Mouse (Mus musculus): ENCODE measurements around the gene Tnfrsf25. TPM values are rescaled to one million over a fixed set of nuclear protein-coding genes. Genes with fewer than 3 reads are reported as not detected.
A peak's percentile ranks its signal among the peaks of the same experiment; 100 is the strongest.

Tnfrsf25 gene
- polyA plus RNA-seq, 1 experiment from 2014 or later: 1.2 TPM

GRCm38 (mm10) chr4:152112329-152112728, 3.4 kb upstream of the Tnfrsf25 start:
- H3K4me1 ChIP-seq (replicated peaks; ENCODE audit: control insufficient read depth, insufficient read depth, low read length): no peaks in the 10 kb centered on the region; the same call in 1 of the 2 replicates
- no peak overlapping the region for H3K4me2 ChIP-seq (replicated peaks; ENCODE audit: low read depth)
- H3K4me3 ChIP-seq (ENCODE audit: low read depth, low read length): no peak overlapping the region
- TF ChIP-seq CTCF (IDR thresholded peaks at IDR 0.05; ENCODE audit: low read depth): no peak
- H3K9me3 ChIP-seq (ENCODE audit: control insufficient read depth): no peaks in the 10 kb centered on the region
- no peak for ATAC-seq
- no peak overlapping the region for H3K9ac ChIP-seq (ENCODE audit: low read depth, low read length)
- H3K27me3 ChIP-seq (replicated peaks; ENCODE audit: control insufficient read depth, insufficient read depth, low read length): peaks cover 5% of the 10 kb centered on the region; the same call in 1 of the 2 replicates
- WGBS: 70% methylated on average over 9 of the region's 9 CpGs
- no peak overlapping the region for H3K27ac ChIP-seq (ENCODE audit: low read depth, low read length)
- H3K36me3 ChIP-seq (ENCODE audit: control insufficient read depth, insufficient read depth): peaks cover 63% of the 10 kb centered on the region

DNA sequence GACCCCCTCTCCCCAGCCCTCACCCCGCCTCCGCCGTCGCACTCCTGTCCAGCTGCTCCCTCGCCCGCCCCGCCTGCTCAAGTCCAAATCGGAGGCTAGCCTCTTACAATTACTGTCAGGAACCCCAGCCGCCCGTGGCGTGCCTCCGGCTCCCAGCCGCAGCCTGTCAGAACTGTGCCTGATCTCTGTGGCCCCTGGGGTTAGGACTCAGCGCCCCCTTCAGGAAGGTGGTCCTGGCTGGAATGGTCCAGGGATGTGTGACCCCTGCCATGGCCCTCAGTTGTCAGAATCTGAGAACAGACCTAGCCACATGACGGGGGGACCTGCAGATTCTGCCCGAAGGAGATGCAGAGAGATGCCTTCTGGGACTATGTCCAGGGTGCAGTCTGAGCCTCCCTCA, 1.7 kb upstream of the Tnfrsf25 start:
- H3K4me1 ChIP-seq (replicated peaks; ENCODE audit: control insufficient read depth, insufficient read depth, low read length): no peaks in the 10 kb centered on the region
- H3K4me2 ChIP-seq (replicated peaks; ENCODE audit: low read depth): no peak overlapping the region
- ATAC-seq: no peak
- peaks cover 55% of the 10 kb centered on the region for H3K36me3 ChIP-seq (ENCODE audit: control insufficient read depth, insufficient read depth)
- no peak overlapping the region for H3K27ac ChIP-seq (ENCODE audit: low read depth, low read length)
- H3K9me3 ChIP-seq (ENCODE audit: control insufficient read depth): no peaks in the 10 kb centered on the region
- no peak overlapping the region for H3K9ac ChIP-seq (ENCODE audit: low read depth, low read length)
- 84% methylated on average over 16 of the region's 16 CpGs for WGBS
- no peak overlapping the region for H3K4me3 ChIP-seq (ENCODE audit: low read depth, low read length)
- peaks cover 22% of the 10 kb centered on the region for H3K27me3 ChIP-seq (replicated peaks; ENCODE audit: control insufficient read depth, insufficient read depth, low read length)
- peak; percentile 30; the same call in 1 of the 2 replicates for TF ChIP-seq CTCF (IDR thresholded peaks at IDR 0.05; ENCODE audit: low read depth)

- WGBS: 41% methylated on average over 9 of the region's 9 CpGs
- ATAC-seq: no peak
- peaks cover 52% of the 10 kb centered on the region for H3K27me3 ChIP-seq (replicated peaks; ENCODE audit: control insufficient read depth, insufficient read depth, low read length)
- no peak overlapping the region for H3K4me2 ChIP-seq (replicated peaks; ENCODE audit: low read depth)
- H3K36me3 ChIP-seq (ENCODE audit: control insufficient read depth, insufficient read depth): peaks cover 26% of the 10 kb centered on the region
- no peaks in the 10 kb centered on the region for H3K9me3 ChIP-seq (ENCODE audit: control insufficient read depth)
- no peak overlapping the region for H3K4me3 ChIP-seq (ENCODE audit: low read depth, low read length)
- no peak for TF ChIP-seq CTCF (IDR thresholded peaks at IDR 0.05; ENCODE audit: low read depth)
- no peak overlapping the region for H3K9ac ChIP-seq (ENCODE audit: low read depth, low read length)
- no peak overlapping the region for H3K27ac ChIP-seq (ENCODE audit: low read depth, low read length)
- no peaks in the 10 kb centered on the region for H3K4me1 ChIP-seq (replicated peaks; ENCODE audit: control insufficient read depth, insufficient read depth, low read length)
Measured at GRCm38 (mm10) chr4:152117538-152117937, 1.8 kb downstream of the Tnfrsf25 start.

DNA sequence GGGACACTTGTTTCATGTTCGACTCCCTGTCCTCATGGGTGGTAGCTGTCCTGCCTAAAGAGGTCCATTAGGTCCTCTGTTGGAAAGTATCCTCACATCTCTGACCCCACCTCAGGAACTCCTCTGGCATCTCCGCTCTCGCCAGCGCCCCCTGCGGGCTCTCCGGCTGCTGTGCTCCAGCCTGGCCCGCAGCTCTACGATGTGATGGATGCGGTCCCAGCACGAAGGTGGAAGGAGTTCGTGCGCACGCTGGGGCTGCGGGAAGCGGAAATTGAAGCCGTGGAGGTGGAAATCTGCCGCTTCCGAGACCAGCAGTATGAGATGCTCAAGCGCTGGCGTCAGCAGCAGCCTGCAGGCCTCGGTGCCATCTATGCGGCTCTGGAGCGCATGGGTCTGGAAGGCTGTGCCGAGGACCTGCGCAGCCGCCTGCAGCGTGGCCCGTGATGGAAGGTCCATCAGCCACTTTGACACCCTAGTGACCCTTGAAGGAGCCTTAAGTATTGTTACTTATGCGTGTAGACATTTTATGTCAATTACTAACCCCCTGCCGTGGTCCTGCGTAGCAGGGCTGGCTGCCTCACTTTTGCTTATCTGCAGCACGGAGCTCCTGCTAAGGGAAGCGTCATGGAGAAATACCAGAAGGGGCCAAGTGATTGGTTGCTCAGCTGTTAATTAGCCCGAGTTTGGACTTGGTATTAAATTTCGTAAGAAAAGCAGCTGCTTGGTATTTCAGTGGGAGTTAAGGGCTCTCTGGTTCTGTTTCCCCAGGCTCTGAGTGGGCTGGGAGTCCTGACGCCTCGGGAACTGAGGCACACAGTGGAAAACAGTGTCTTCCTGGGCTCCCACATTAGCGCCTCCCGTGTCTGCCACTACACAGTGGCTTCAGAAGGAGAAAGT, 3.9 kb downstream of the Tnfrsf25 start:
- no peaks in the 10 kb centered on the region for H3K4me1 ChIP-seq (replicated peaks; ENCODE audit: control insufficient read depth, insufficient read depth, low read length)
- peaks cover 11% of the 10 kb centered on the region; the same call in 1 of the 2 replicates for H3K36me3 ChIP-seq (ENCODE audit: control insufficient read depth, insufficient read depth)
- no peak for ATAC-seq
- no peak overlapping the region for H3K9ac ChIP-seq (ENCODE audit: low read depth, low read length)
- no peaks in the 10 kb centered on the region for H3K9me3 ChIP-seq (ENCODE audit: control insufficient read depth)
- no peak overlapping the region for H3K4me3 ChIP-seq (ENCODE audit: low read depth, low read length)
- H3K4me2 ChIP-seq (replicated peaks; ENCODE audit: low read depth): no peak overlapping the region; the same call in 1 of the 2 replicates
- H3K27ac ChIP-seq (ENCODE audit: low read depth, low read length): no peak overlapping the region
- WGBS: 12% methylated on average over 39 of the region's 39 CpGs
- TF ChIP-seq CTCF (IDR thresholded peaks at IDR 0.05; ENCODE audit: low read depth): peak; percentile 77
- peaks cover 58% of the 10 kb centered on the region for H3K27me3 ChIP-seq (replicated peaks; ENCODE audit: control insufficient read depth, insufficient read depth, low read length)

DNA sequence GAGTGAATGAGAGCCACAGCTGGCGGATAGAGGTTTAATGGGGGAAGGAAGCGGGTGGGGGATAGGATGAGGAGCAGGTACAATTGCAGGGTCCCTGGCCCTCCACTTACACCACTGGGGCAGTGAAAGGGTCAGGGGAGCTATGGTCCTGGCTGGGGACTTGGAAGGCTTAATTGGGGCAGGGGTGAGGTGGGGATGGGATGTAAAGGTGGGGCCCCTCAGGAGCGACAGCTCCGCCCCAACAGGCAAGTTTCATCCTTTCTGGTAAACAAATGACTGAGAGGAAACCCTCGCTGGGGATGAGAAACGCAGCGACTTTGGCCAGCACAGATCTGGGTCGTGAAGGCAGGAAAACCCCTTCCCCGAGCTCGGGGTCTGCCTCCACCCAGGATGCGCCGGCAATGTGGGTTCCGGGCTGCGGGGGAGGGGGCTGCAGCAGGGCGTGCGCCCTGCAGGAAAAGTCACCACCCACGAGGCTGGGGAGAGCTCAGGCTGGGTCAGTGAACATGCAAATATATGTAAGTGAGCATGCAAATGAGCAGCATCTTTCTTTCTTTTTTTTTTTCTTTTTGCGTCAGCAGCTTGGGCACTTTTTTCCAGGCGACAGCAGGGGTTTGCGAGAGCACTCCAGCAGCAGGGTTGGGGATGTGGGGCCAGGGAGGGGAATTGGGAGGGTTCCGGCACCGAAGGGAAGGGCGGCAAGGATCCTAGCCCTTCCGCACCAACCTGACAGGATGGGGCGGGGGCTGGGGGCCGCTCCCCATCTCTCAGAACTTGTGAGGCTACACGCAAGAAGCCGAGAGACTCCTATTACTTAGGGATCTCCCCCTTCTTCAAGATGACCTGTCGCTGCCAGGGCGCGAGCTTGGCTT, 4.8 kb downstream of the Tnfrsf25 start:
- ATAC-seq: no peak
- peak overlapping the region; percentile 41 for H3K4me2 ChIP-seq (replicated peaks; ENCODE audit: low read depth)

DNA sequence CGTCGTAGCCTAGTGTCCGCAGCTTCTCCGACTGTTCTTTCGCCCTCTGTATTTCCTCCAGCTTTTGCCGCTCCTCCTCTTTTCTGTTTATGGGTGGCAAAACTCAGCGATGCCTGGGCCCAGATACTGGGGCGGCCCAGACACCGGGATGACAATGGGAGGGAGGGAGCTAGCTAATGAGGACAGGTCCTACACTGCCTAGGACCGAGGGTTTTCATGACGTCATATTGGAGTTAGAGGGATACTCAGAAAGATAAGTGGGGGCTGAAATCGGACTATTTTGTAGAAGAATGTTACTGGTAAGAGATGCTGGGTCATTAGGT, 5.4 kb downstream of the Tnfrsf25 start:
- Histone ChIP-seq H3K9me3 (ENCODE audit: control insufficient read depth) (no peaks in the 10 kb centered on the region), H3K27me3 (replicated peaks; ENCODE audit: control insufficient read depth, insufficient read depth, low read length) (peaks cover 68% of the 10 kb centered on the region), H3K4me2 (replicated peaks; ENCODE audit: low read depth) (peak overlapping the region; percentile 41), H3K36me3 (ENCODE audit: control insufficient read depth, insufficient read depth) (peaks cover 13% of the 10 kb centered on the region; the same call in 1 of the 2 replicates), H3K4me3 (ENCODE audit: low read depth, low read length) (peak overlapping the region; percentile 16), H3K27ac (ENCODE audit: low read depth, low read length) (no peak overlapping the region), H3K4me1 (replicated peaks; ENCODE audit: control insufficient read depth, insufficient read depth, low read length) (no peaks in the 10 kb centered on the region), H3K9ac (ENCODE audit: low read depth, low read length) (no peak overlapping the region)
- WGBS: 18% methylated on average over 12 of the region's 12 CpGs
- no peak for TF ChIP-seq CTCF (IDR thresholded peaks at IDR 0.05; ENCODE audit: low read depth)
- ATAC-seq: no peak

More for the DNA sequence above, 4.8 kb downstream of the Tnfrsf25 start:
- no peak overlapping the region for H3K27ac ChIP-seq (ENCODE audit: low read depth, low read length)
- peaks cover 7% of the 10 kb centered on the region; the same call in 1 of the 2 replicates for H3K36me3 ChIP-seq (ENCODE audit: control insufficient read depth, insufficient read depth)
- no peak overlapping the region for H3K9ac ChIP-seq (ENCODE audit: low read depth, low read length)
- peaks cover 65% of the 10 kb centered on the region for H3K27me3 ChIP-seq (replicated peaks; ENCODE audit: control insufficient read depth, insufficient read depth, low read length)
- WGBS: 10% methylated on average over 30 of the region's 31 CpGs
- no peak for TF ChIP-seq CTCF (IDR thresholded peaks at IDR 0.05; ENCODE audit: low read depth)
- no peaks in the 10 kb centered on the region for H3K4me1 ChIP-seq (replicated peaks; ENCODE audit: control insufficient read depth, insufficient read depth, low read length)
- peak overlapping the region; percentile 16 for H3K4me3 ChIP-seq (ENCODE audit: low read depth, low read length)
- H3K9me3 ChIP-seq (ENCODE audit: control insufficient read depth): no peaks in the 10 kb centered on the region

All from intestine, postnatal 0 days (tissue).